Mouse (Mus musculus) midbrain, embryonic 11.5 days (tissue): ENCODE data around the gene Mroh2a. TPM values are rescaled to one million over a fixed set of nuclear protein-coding genes. Genes with fewer than 3 reads are reported as not detected.

Source experiments
- polyA plus RNA-seq: library from polyadenylated mRNA; unstranded; fragments of >200 nt; fragmentation: Nextera tagmentation; extraction: Ambion mirVana; gene quantifications from 2 replicates; pipeline ENCODE4 v1.2.1, GENCODE M21; 2014

Gene Mroh2a
- polyA plus RNA-seq, 1 experiment from 2014 or later, result 1.7 TPM

Other genes starting within 250 kb of the Mroh2a start
- 27.9 and 29.2 TPM in 2 replicates for gene Usp40, start 218.4 kb upstream of the Mroh2a start, polyA plus RNA-seq
- gene Ugt1a10, start 171.6 kb upstream of the Mroh2a start, polyA plus RNA-seq, result not detected in 2 replicates
- not detected in 2 replicates for gene Ugt1a9, start 156.2 kb upstream of the Mroh2a start, polyA plus RNA-seq
- gene Ugt1a8, start 139.2 kb upstream of the Mroh2a start, polyA plus RNA-seq, result not detected in 2 replicates
- 0.97 and 1.2 TPM in 2 replicates for gene Ugt1a7c, start 131.9 kb upstream of the Mroh2a start, polyA plus RNA-seq
- not detected in 2 replicates for gene Ugt1a6b, start 123.7 kb upstream of the Mroh2a start, polyA plus RNA-seq
- not detected in 2 replicates for gene Ugt1a6a, start 92.2 kb upstream of the Mroh2a start, polyA plus RNA-seq
- not detected in 2 replicates for gene Ugt1a5, start 61.0 kb upstream of the Mroh2a start, polyA plus RNA-seq
- gene Ugt1a2, start 26.4 kb upstream of the Mroh2a start, polyA plus RNA-seq, result not detected in 2 replicates
- 13.4 and 15.4 TPM in 2 replicates for gene Dnajb3, start 21.2 kb upstream of the Mroh2a start, polyA plus RNA-seq
- gene Ugt1a1, start 15.0 kb upstream of the Mroh2a start, polyA plus RNA-seq, result not detected in 2 replicates
- gene Hjurp, start 50.6 kb downstream of the Mroh2a start, polyA plus RNA-seq, result 135 TPM in 2 replicates
- not detected in 2 replicates for gene Trpm8, start 50.7 kb downstream of the Mroh2a start, polyA plus RNA-seq
- not detected in 2 replicates for gene Spp2, start 180.0 kb downstream of the Mroh2a start, polyA plus RNA-seq